Mouse (Mus musculus): ENCODE results near the gene Kcnk3.
A peak's percentile ranks its signal among the peaks of the same experiment; 100 is the strongest.

Kcnk3 gene

GRCm38 (mm10) chr5:30638041-30638440 lies 50.1 kb downstream of the Kcnk3 start:
- peak; percentile 71 for DNase-seq (ENCODE audit: low spot score)

DNA sequence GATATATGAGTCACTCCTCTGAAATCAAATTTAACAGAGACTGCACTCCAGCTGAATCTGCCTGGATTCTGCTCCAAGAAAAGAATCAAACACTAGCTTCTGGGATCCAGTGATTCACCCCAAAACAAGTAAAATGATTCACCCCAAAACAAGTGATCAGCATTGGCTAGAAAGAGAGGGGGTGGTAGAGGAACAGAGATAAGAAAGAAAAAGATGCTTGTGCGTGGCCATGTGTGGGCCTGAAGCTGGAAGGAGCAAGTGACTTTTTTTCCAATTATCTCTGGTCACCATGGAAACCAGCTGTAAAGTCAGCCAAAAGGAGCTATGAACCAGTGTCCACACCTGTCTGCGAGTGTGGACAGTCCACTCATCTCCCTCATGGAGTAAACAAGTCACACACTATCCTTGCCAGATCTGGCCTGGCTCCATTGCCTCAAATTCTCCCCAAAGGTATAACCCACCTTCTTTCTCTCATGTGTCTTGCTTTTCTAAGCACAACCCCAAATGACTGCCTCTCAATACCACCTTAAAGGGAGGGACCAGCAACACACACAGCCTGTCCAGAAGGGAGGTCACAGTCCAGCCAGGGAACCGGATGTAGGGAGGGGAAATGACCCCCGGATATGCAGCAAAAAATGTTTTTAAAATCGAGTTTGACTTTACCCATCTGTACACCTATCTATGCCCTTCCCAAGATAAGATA lies 55.7 kb downstream of the Kcnk3 start:
- no peak for DNase-seq (ENCODE audit: low spot score)

GRCm38 (mm10) chr5:30646036-30646435 lies 58.1 kb downstream of the Kcnk3 start:
- DNase-seq (ENCODE audit: low spot score), result no peak

DNA sequence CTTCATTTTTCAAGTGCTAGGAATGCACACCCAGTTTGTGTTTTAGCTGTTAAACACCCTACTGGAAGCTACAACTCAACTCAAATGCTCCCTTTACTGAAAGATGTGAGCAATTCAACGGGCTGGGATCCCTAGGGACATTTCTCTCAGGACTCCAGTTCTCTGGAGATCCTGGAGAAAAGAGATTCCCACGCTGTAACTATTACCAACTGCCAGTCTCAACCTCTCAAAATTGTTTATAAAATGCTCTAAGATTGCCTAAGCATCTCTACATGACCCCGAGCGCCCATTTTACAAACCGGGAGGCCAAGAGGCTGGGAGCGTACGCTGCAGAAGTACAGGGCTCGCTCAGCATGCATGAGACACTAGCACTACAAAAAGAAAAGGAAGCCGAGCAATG lies 59.4 kb downstream of the Kcnk3 start:
- no peak for DNase-seq (ENCODE audit: low spot score)

- DNase-seq (ENCODE audit: low spot score), result peak; percentile 83
Observed at GRCm38 (mm10) chr5:30647815-30648560, 60.0 kb downstream of the Kcnk3 start, which contains the start of gene Slc35f6. Gene Slc35f6 (plus strand): TSS chr5:30647933.

- DNase-seq (ENCODE audit: low spot score), result no peak
Observed at GRCm38 (mm10) chr5:30649558-30649957, 61.6 kb downstream of the Kcnk3 start.

- DNase-seq (ENCODE audit: low spot score), result peak; percentile 32
Observed at GRCm38 (mm10) chr5:30650756-30651155, 62.8 kb downstream of the Kcnk3 start.

- DNase-seq (ENCODE audit: low spot score), result no peak
Observed at GRCm38 (mm10) chr5:30651554-30651953, 63.6 kb downstream of the Kcnk3 start.

DNA sequence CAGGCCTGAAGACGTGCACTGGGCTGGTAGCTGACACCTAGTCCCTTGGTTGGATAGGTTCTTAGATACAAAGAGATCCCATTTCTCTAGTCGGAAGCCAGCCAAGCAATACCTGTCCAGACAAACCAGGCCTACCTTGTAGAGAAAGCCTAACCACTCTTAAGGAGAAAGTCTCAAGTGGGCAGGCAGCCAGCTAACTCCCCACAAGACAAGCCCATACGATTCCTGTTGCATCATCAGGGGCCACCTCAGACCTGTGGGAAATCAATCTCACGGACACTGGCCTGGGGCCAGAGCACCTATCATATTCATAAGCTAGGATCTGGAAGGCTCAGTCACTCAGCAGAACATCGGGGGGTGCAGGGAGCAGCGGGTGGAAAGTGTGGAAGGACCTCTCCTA lies 65.3 kb downstream of the Kcnk3 start:
- DNase-seq (ENCODE audit: low spot score), result no peak

DNA sequence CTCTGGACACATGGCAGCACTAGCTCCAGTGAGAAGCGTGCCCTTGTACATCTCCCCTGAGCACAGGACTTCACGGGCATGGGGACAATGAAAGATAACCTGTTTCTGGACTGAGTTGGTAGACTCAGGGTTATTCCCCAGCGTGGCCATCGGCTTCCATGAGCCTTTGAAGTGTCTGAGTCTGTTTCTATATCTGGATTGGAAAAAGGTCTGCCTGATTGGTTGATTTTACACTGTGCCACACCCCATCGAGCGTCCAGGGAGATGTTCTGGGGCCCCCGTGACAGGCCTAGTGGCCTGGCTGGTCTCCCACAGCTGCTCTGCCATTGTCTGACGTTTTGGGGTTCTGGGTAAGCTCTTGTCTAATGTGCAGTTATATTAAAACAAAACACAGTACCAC lies 67.1 kb downstream of the Kcnk3 start:
- no peak for DNase-seq (ENCODE audit: low spot score)

DNA sequence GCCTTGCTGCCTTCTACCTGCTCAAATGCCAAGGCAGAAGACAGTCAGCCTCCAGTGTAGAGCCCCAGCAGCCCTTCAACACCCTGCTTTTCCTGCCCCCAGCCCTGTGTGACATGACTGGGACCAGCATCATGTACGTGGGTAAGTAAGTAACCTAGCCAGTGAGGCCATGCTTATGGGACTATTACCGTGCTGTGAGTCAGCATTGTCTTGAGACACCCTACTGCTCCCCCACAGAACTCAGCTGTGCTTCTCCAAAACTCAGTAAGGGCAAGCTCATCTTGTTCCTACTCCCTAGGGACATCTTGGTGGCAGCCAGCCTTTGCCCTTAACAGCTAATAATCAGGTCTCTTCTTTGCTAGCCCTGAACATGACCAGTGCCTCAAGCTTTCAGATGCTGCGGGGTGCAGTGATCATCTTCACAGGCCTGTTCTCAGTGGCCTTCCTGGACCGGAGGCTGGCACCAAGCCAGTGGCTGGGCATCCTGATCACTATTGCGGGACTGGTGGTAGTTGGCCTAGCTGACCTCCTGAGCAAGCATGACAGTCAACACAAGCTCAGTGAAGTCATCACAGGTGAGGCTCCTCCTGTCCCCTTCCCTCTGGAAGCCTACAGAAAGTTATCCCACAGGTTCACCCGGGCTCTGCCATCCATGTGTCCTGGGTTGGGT lies 67.7 kb downstream of the Kcnk3 start:
- DNase-seq (ENCODE audit: low spot score), result no peak

DNA sequence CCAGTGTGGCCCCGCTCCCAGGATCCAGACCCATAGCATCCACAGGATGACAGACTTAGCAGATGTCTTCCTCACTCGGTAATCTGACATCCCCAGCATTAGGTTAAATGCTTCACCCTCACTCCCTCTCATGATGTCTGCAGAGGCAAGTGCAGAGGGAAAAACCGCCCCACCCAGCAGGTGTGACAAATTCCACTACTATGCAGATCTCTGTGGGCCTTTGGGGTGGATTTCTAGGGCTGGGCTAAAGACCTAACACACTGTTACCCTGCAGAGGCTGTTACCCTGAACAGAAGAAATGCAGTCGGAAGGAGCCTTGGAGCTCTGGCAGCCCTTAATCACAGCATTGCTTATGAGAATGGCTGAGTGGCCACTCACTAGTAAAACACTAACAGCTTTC lies 71.1 kb downstream of the Kcnk3 start:
- DNase-seq (ENCODE audit: low spot score), result no peak

GRCm38 (mm10) chr5:30660278-30660677 lies 72.3 kb downstream of the Kcnk3 start:
- no peak for DNase-seq (ENCODE audit: low spot score)

DNA sequence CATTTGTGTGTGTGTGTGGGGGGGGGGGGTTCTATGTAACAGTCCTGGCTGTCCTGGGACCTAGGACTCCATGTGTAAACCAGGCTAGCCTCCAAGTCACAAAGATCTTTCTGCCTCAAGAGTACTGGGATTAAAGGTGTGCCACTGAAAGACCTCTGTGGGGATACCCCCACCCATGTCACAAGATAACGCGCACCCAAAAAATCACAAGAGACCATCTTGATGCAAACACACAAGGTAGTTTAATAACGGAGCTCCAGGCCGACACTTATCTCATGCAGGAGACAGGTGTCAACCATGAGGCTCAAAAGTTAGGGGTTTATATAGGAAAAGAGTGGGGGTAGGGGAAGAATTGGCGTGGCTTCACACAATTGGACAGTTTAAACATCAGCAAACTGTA lies 72.8 kb downstream of the Kcnk3 start:
- DNase-seq (ENCODE audit: low spot score), result no peak

DNA sequence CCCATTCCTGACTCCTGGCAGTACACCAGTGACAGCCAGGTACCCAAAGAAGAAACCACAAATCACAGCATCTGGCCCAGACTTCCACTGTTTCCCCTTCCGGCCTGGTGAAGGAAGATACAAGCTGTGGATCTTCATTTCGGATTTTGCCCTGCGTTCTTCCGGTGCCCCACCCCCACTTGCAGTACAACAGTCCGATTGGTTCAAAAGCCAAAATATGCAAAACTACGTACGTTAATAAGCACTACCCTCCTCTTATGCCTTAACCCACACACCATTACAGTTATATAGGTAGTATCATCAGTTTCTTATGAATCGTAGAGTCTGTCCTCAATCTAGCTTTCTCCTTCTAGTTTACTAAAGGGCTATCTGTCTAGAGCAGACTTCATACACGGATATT lies 77.4 kb downstream of the Kcnk3 start:
- DNase-seq (ENCODE audit: low spot score), result no peak

DNA sequence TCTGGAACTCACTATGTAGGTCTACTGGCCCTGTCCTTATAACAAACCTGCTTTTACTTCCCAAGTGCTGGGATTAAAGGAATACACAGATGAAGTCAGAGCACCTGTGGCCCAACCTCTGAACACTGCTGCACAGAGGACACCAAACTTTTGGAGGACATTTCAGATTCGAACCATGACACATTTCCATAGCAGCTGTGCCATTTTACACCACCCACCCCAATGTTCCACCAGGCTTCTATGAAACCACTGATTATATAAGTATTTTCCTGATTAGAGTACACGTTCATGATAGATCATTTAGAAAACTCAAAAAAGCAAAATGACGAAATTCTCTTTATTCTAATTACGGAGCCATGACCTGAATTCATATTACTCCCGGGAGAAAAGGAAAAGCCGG lies 78.0 kb downstream of the Kcnk3 start:
- DNase-seq (ENCODE audit: low spot score), result no peak

DNA sequence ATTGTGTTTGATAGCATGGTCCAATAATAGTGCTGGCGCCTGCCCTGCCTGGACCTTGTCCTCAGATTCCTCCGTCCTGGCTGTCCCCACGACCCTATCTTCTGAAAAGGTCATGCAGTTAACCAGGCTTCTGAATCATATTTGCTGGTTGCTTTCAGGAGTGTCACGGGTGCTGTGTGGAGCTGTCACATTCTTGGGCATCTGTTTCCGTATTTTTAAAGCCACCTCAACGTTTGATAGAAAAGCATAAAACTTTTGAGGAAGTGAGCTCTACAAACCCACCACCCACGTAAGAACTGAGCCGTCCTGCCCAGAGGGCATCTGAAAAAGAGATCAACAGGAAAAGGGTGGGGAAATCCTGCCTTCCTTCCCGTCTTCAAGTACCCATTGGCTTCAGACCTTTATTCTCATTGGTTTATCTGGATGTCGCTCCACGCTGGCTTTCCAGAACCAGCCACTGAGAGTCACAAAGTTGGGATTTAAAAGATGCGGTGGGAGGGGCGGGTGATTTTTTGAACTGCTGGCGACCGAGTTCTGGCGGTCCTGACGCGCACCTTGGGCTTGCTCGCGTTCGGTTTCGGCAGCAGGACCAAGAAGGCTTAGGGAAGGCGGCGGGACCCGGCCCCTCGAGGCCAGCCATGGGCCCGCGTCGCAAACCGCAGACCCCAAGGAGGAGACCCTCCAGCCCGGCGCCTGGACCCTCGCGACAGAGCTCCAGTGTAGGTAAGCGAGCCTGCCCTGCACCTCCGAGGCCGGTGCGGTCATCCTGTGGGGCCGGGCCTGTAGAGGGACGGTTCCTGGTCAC lies 78.6 kb downstream of the Kcnk3 start, which contains the start of gene Cenpa:
TSS of gene Cenpa (plus strand) at position 387 of the 805 bp plus-strand sequence.
- DNase-seq (ENCODE audit: low spot score), result peak; percentile 89

DNA sequence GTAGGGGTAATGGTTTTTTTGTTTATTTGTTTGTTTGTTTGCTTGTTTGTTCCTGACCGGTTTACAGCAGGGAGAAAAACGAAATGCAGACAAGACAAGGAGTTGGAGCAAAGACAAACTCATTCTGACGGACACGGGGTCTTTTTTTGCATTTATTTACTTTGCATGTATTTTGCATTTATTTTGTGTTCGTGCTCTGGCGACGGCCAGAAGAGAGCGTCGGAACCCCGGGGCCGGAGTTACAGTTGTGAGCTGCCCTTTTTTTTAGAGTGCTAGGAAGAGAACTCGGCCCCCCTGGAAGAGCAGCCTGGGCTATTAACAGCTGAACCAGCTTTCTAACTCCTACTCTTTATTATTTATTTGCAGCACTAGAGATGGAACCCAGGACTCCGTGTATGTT lies 79.2 kb downstream of the Kcnk3 start:
- DNase-seq (ENCODE audit: low spot score), result no peak

GRCm38 (mm10) chr5:30667686-30668085 lies 79.7 kb downstream of the Kcnk3 start:
- DNase-seq (ENCODE audit: low spot score), result no peak

GRCm38 (mm10) chr5:30668637-30669495 lies 80.9 kb downstream of the Kcnk3 start:
- no peak for DNase-seq (ENCODE audit: low spot score)

DNA sequence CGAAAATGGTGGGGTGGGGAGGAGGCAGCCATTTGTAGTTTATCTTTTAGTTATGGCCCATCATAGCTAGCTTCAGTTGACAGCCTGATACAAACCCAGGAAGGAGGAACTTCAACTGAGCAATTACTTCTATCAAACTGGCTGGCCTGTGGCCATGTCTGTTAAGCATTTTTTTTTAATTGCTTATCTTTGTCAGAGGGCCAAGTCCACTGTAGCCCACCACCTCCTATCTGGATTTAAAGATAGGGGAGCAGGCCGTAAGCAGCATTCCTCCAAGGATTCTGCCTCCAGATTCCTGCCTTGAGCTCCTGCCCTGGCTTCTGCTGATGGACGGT lies 81.5 kb downstream of the Kcnk3 start:
- DNase-seq (ENCODE audit: low spot score), result no peak
